Mouse (Mus musculus) erythroid progenitor cell, adult 5-6 weeks (primary cell): ENCODE results near the gene Nkx2-1. TPM values are rescaled to one million over a fixed set of nuclear protein-coding genes. Genes with fewer than 3 reads are reported as not detected.
"Not testable (repeated sequence)": the region's sequence is repeated elsewhere in the genome, so short reads cannot be mapped to it uniquely, and the experiment has no call there.

Experiments
- ATAC-seq: replicated peaks from 2 replicates; pipeline ENCODE4 v1.8.0; 2016; ENCODE audit warnings: moderate number of reproducible peaks, mild to moderate bottlenecking, moderate TSS enrichment, inconsistent platforms; ENCODE audit not compliant: poor library complexity, low FRiP score, severe bottlenecking
- total RNA-seq, 2 experiments: library from RNA; stranded (forward) in 1 of 2; stranded (reverse) in 1 of 2; fragments of 150-400 nt in 1 of 2; fragments of 186-747, 209-891 nt in 1 of 2; gene quantifications; 2 replicates each; pipeline versions ENCODE4 v1.2.3 to v1.2.4; 2015 to 2017; ENCODE audit warnings: low replicate concordance in 2 of 2

Gene Nkx2-1
- total RNA-seq, 2 experiments from 2014 or later: not detected

- ATAC-seq: not testable (repeated sequence)
These were observed 11.4 kb downstream of the Nkx2-1 start for GRCm38 (mm10) chr12:56525219-56525797.

GRCm38 (mm10) chr12:56524201-56524600 lies 12.5 kb downstream of the Nkx2-1 start:
- no peak for ATAC-seq

GRCm38 (mm10) chr12:56522191-56522590 lies 14.5 kb downstream of the Nkx2-1 start:
- ATAC-seq: no peak

- no peak for ATAC-seq
These were observed 15.4 kb downstream of the Nkx2-1 start for GRCm38 (mm10) chr12:56521106-56521840.

GRCm38 (mm10) chr12:56520396-56521105 lies 16.2 kb downstream of the Nkx2-1 start:
- no peak for ATAC-seq

- no peak for ATAC-seq
These were observed 16.9 kb downstream of the Nkx2-1 start for GRCm38 (mm10) chr12:56519738-56520191.

- ATAC-seq: no peak
These were observed 17.5 kb downstream of the Nkx2-1 start for GRCm38 (mm10) chr12:56519071-56519737.

- no peak for ATAC-seq
These were observed 18.5 kb downstream of the Nkx2-1 start for GRCm38 (mm10) chr12:56518221-56518620.

- no peak for ATAC-seq
These were observed 21.9 kb downstream of the Nkx2-1 start for GRCm38 (mm10) chr12:56514831-56515230.

- ATAC-seq: no peak
These were observed 28.3 kb downstream of the Nkx2-1 start for GRCm38 (mm10) chr12:56508413-56508812.

- ATAC-seq: no peak
These were observed 49.7 kb downstream of the Nkx2-1 start for GRCm38 (mm10) chr12:56487046-56487445.

GRCm38 (mm10) chr12:56482606-56483005 lies 54.1 kb downstream of the Nkx2-1 start:
- ATAC-seq: no peak

Other genes starting within 250 kb of the Nkx2-1 start
- 8.8 and 12.3 TPM in 2 replicates for gene Mbip, start 191.0 kb downstream of the Nkx2-1 start, total RNA-seq (2015; ENCODE audit: low replicate concordance)
- 6.0 and 6.4 TPM in 2 replicates for gene Mbip, start 191.0 kb downstream of the Nkx2-1 start, total RNA-seq (2017; ENCODE audit: low replicate concordance)
- gene Nkx2-9, start 76.4 kb upstream of the Nkx2-1 start, total RNA-seq (2015; ENCODE audit: low replicate concordance): not detected in 2 replicates
- gene Nkx2-9, start 76.4 kb upstream of the Nkx2-1 start, total RNA-seq (2017; ENCODE audit: low replicate concordance): not detected in 2 replicates
- not detected in 2 replicates for gene Pax9, start 154.9 kb upstream of the Nkx2-1 start, total RNA-seq (2015; ENCODE audit: low replicate concordance)
- gene Pax9, start 154.9 kb upstream of the Nkx2-1 start, total RNA-seq (2017; ENCODE audit: low replicate concordance): 0.51 TPM in 1 of 2 replicates, not detected in the other